Mouse (Mus musculus) cortical plate, adult 2 months (tissue): ENCODE results near the gene Rims1.

ENCODE experiments used
- CTCF ChIP-seq: fragments of 200-500 bp; IDR thresholded peaks from 2 replicates; pipeline ENCODE4 v1.5.1; 2011; ENCODE audit warnings: mild to moderate bottlenecking, control low read depth, low read length; ENCODE audit not compliant: insufficient read depth; ENCODE audit errors: extremely low read depth
- POLR2A ChIP-seq: fragments of 200-500 bp; IDR thresholded peaks from 2 replicates; pipeline ENCODE4 v1.6.1; 2011; ENCODE audit warnings: mild to moderate bottlenecking, low read length, control low read depth; ENCODE audit not compliant: insufficient read depth; ENCODE audit errors: extremely low read depth

DNA sequence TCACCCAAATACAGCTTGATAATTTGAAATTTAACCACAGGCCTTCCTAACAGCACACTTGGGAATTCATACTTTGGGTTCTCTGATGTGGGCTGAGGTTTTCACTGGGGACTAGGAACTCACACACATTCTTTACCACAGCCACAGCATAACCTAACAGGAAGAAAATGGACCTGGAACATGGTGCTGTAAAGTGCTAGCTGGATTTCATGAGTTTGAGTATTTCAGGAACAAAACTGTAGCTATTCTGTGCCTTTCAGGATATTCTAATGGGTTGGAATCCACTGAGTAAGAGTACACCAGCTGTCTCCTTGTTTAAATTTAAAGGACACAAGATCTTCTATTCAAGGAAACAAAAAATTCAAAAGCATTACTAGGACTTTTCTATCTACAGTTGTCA, 149.8 kb downstream of the Rims1 start:
- TF ChIP-seq CTCF (no peak), POLR2A (no peak)
